Mouse (Mus musculus): ENCODE measurements around the gene Panx2.

GRCm38 (mm10) chr15:89078208-89078836, 18.8 kb downstream of the Panx2 start:
- TF ChIP-seq CTCF (IDR thresholded peaks at IDR 0.05; ENCODE audit: low read depth, low read length) (no peak), EP300 (IDR thresholded peaks at IDR 0.05; ENCODE audit: insufficient read depth, low read depth, low read length) (no peak)

Measured in ES-Bruce4 (cell line).